Mouse (Mus musculus): ENCODE data around the gene Gm48552.

GRCm38 (mm10) chr10:81429605-81430061 lies 40.8 kb downstream of the Gm48552 start:
- TF ChIP-seq CTCF (IDR thresholded peaks at IDR 0.05; ENCODE audit: low read depth), result peak; percentile 28; the same call in 1 of the 2 replicates
- no peak for TF ChIP-seq EP300 (optimal IDR thresholded peaks at IDR 0.05)
